Mouse (Mus musculus) MEL (cell line): ENCODE measurements around the gene Ptcd2. TPM values are rescaled to one million over a fixed set of nuclear protein-coding genes. Genes with fewer than 3 reads are reported as not detected.

Experiments used
- DNase-seq: peaks from one replicate; pipeline ENCODE4 v3.0.0; 2011; ENCODE audit warnings: low read depth, low spot score
- H3K27ac ChIP-seq: 2 replicates; pipeline ENCODE4 v1.5.1; 2012; ENCODE audit warnings: low read depth, mild to moderate bottlenecking, control low read depth, low read length, moderate library complexity; ENCODE audit not compliant: control insufficient read depth
- H3K27me3 ChIP-seq, 2 experiments: fragments of 150-350 bp in 1 of 2; sonication (generic) in 1 of 2; 2 replicates each; pipeline ENCODE4 v1.6.1; 2012; ENCODE audit warnings: low read length in 2 of 2, mild to moderate bottlenecking in 2 of 2, improper control_type of control experiment in 1 of 2, moderate library complexity in 1 of 2; ENCODE audit not compliant: insufficient read depth in 2 of 2, control insufficient read depth in 1 of 2
- H3K36me3 ChIP-seq, 2 experiments: 2 replicates each; pipeline ENCODE4 v1.6.1; 2012 to 2014; ENCODE audit warnings: low read length in 2 of 2, improper control_type of control experiment in 1 of 2, inconsistent platforms in 1 of 2, mild to moderate bottlenecking in 1 of 2; ENCODE audit not compliant: insufficient read depth in 2 of 2, control insufficient read depth in 1 of 2
- H3K4me1 ChIP-seq, 2 experiments: fragments of 150-350 bp in 1 of 2; sonication (generic) in 1 of 2; 2 replicates each; pipeline ENCODE4 v1.6.1; 2012; ENCODE audit warnings: low read length in 2 of 2, improper control_type of control experiment in 1 of 2, mild to moderate bottlenecking in 1 of 2; ENCODE audit not compliant: insufficient read depth in 2 of 2, control insufficient read depth in 1 of 2
- H3K4me3 ChIP-seq, 2 experiments: fragments of 150-350 bp in 1 of 2; sonication (generic) in 1 of 2; 2 replicates each; pipeline ENCODE4 v1.5.1; 2012; ENCODE audit warnings: low read depth in 2 of 2, low read length in 2 of 2, mild to moderate bottlenecking in 2 of 2, moderate library complexity in 2 of 2, control low read depth in 1 of 2, improper control_type of control experiment in 1 of 2; ENCODE audit not compliant: control insufficient read depth in 1 of 2, insufficient read depth in 1 of 2
- H3K79me2 ChIP-seq: 2 replicates; pipeline ENCODE4 v1.6.1; 2012; ENCODE audit warnings: mild to moderate bottlenecking, low read length, moderate library complexity; ENCODE audit not compliant: control insufficient read depth, poor library complexity, insufficient read depth
- H3K9ac ChIP-seq: 2 replicates; pipeline ENCODE4 v1.6.1; 2012; ENCODE audit warnings: low read depth, mild to moderate bottlenecking, control low read depth, low read length, moderate library complexity; ENCODE audit not compliant: control insufficient read depth, poor library complexity, severe bottlenecking
- H3K9me3 ChIP-seq: fragments of 150-350 bp; sonication (generic); replicated peaks from 2 replicates; pipeline ENCODE4 v1.6.1; 2012; ENCODE audit warnings: mild to moderate bottlenecking, low read length, improper control_type of control experiment, moderate library complexity; ENCODE audit not compliant: insufficient read depth
- BHLHE40 ChIP-seq: IDR thresholded peaks from 2 replicates; pipeline ENCODE4 v1.6.1; 2012; ENCODE audit warnings: low read depth, mild to moderate bottlenecking, inconsistent platforms, low read length, improper control_type of control experiment, borderline replicate concordance
- CHD1 ChIP-seq: IDR thresholded peaks from 2 replicates; pipeline ENCODE4 v1.6.1; 2012; ENCODE audit warnings: low read depth, mild to moderate bottlenecking, inconsistent platforms, low read length, improper control_type of control experiment
- CTCF ChIP-seq, 3 experiments: IDR thresholded peaks in 2 of 3; conservative IDR thresholded peaks in 1 of 3; 2 replicates each; pipeline ENCODE4 v1.5.1; 2011 to 2012; ENCODE audit warnings: low read length in 3 of 3, low read depth in 2 of 3, mild to moderate bottlenecking in 2 of 3, improper control_type of control experiment in 1 of 3, inconsistent platforms in 1 of 3, mixed read lengths in 1 of 3, moderate library complexity in 1 of 3; ENCODE audit not compliant: control insufficient read depth in 1 of 3, insufficient read depth in 1 of 3, poor library complexity in 1 of 3, severe bottlenecking in 1 of 3
- E2F4 ChIP-seq: IDR thresholded peaks from 2 replicates; pipeline ENCODE4 v1.6.1; 2011; ENCODE audit warnings: low read depth, low read length, improper control_type of control experiment, borderline replicate concordance
- EP300 ChIP-seq, 2 experiments: IDR thresholded peaks; 2 replicates each; pipeline ENCODE4 v1.6.1; 2011; ENCODE audit warnings: improper control_type of control experiment in 2 of 2, low read length in 2 of 2, low read depth in 1 of 2, mild to moderate bottlenecking in 1 of 2
- GABPA ChIP-seq: IDR thresholded peaks from 2 replicates; pipeline ENCODE4 v1.6.1; 2012; ENCODE audit warnings: low read depth, mild to moderate bottlenecking, inconsistent platforms, low read length, improper control_type of control experiment, moderate library complexity
- GATA1 ChIP-seq: IDR thresholded peaks from 2 replicates; pipeline ENCODE4 v1.6.1; 2011; ENCODE audit warnings: low read depth, low read length, improper control_type of control experiment
- JUND ChIP-seq: IDR thresholded peaks from 2 replicates; pipeline ENCODE4 v1.6.1; 2011; ENCODE audit warnings: low read depth, mild to moderate bottlenecking, improper control_type of control experiment, low read length
- KAT2A ChIP-seq: conservative IDR thresholded peaks from 2 replicates; pipeline ENCODE4 v1.6.1; 2012; ENCODE audit warnings: low read depth, low read length, improper control_type of control experiment, inconsistent platforms
- MAFK ChIP-seq: IDR thresholded peaks from 2 replicates; pipeline ENCODE4 v1.6.1; 2011; ENCODE audit warnings: low read depth, mild to moderate bottlenecking, low read length, improper control_type of control experiment, borderline replicate concordance
- MAX ChIP-seq: IDR thresholded peaks from 2 replicates; pipeline ENCODE4 v1.6.1; 2011; ENCODE audit warnings: low read length, improper control_type of control experiment
- MAZ ChIP-seq: IDR thresholded peaks from 2 replicates; pipeline ENCODE4 v1.6.1; 2012; ENCODE audit warnings: low read depth, mild to moderate bottlenecking, inconsistent platforms, low read length, improper control_type of control experiment
- MXI1 ChIP-seq: IDR thresholded peaks from 2 replicates; pipeline ENCODE4 v1.6.1; 2011; ENCODE audit warnings: mild to moderate bottlenecking, low read depth, low read length, improper control_type of control experiment
- POLR2A ChIP-seq, 2 experiments: IDR thresholded peaks; 2 replicates each; pipeline ENCODE4 v1.6.1; 2011 to 2012; ENCODE audit warnings: low read length in 2 of 2, mild to moderate bottlenecking in 2 of 2, control low read depth in 1 of 2, improper control_type of control experiment in 1 of 2, low read depth in 1 of 2, moderate library complexity in 1 of 2; ENCODE audit not compliant: control insufficient read depth in 1 of 2, insufficient read depth in 1 of 2, poor library complexity in 1 of 2
- RAD21 ChIP-seq: IDR thresholded peaks from 2 replicates; pipeline ENCODE4 v1.6.1; 2011; ENCODE audit warnings: mild to moderate bottlenecking, low read depth, low read length, improper control_type of control experiment
- SIN3A ChIP-seq: IDR thresholded peaks from 2 replicates; pipeline ENCODE4 v1.6.1; 2012; ENCODE audit warnings: low read length, improper control_type of control experiment, inconsistent platforms
- TAL1 ChIP-seq: IDR thresholded peaks from 2 replicates; pipeline ENCODE4 v1.6.1; 2012; ENCODE audit warnings: mild to moderate bottlenecking, inconsistent platforms, low read length, moderate library complexity, mixed read lengths
- TCF12 ChIP-seq: IDR thresholded peaks from 2 replicates; pipeline ENCODE4 v1.6.1; 2014; ENCODE audit warnings: low read depth, mild to moderate bottlenecking, inconsistent platforms, low read length, improper control_type of control experiment, moderate library complexity
- USF2 ChIP-seq, 2 experiments: IDR thresholded peaks; 2 replicates each; pipeline ENCODE4 v1.6.1; 2011 to 2012; ENCODE audit warnings: improper control_type of control experiment in 2 of 2, low read length in 2 of 2, borderline replicate concordance in 1 of 2, inconsistent platforms in 1 of 2, low read depth in 1 of 2, mild to moderate bottlenecking in 1 of 2; ENCODE audit not compliant: insufficient read depth in 1 of 2
- ZC3H11A ChIP-seq: IDR thresholded peaks from 2 replicates; pipeline ENCODE4 v1.6.1; 2012; ENCODE audit warnings: low read depth, mild to moderate bottlenecking, inconsistent platforms, low read length, improper control_type of control experiment
- ZMIZ1 ChIP-seq: IDR thresholded peaks from 2 replicates; pipeline ENCODE4 v1.6.1; 2012; ENCODE audit warnings: low read depth, mild to moderate bottlenecking, inconsistent platforms, low read length, improper control_type of control experiment, moderate library complexity
- polyA plus RNA-seq, 2 experiments: library from polyadenylated mRNA; stranded (reverse) in 1 of 2; unstranded in 1 of 2; fragments of >175 nt in 1 of 2; fragments of >200 nt in 1 of 2; gene quantifications; 2 replicates each; pipeline versions ENCODE4 v1.2.1 to v1.2.4; 2012; ENCODE audit warnings: low replicate concordance in 2 of 2, low read depth in 1 of 2; ENCODE audit not compliant: insufficient read length in 2 of 2, insufficient read depth in 1 of 2, missing spikeins in 1 of 2
- total RNA-seq: library from RNA; depleted of rRNA; stranded (reverse); fragments of 300-350 nt; gene quantifications from 2 replicates; pipeline ENCODE4 v1.2.3, GENCODE M21; 2012

Gene Ptcd2
- total and polyA plus RNA-seq, 3 experiments = 42.9 to 55.3 TPM; not detected in 1

DNA sequence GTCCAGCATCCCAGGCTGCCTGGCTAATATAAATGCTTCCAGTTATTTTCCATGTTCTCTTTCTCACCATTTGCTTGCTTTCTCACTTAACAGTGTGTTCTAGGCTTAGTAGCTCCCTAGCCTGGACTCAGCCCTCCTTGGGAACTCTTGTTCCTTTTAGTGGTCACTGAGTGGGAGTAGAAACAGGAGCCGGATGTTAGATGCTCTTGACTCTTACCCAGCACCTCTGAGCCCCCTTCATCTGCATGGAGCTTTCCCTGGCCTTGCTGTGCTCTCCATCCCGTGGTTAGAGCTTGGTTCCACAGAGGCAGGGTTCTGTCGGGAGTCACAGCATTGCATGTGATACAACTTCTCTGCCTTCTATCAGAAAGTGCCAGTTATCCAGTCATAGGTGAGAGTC is 7.1 kb upstream of the Ptcd2 start:
- TF ChIP-seq MAX = no peak
- no peak for TF ChIP-seq BHLHE40
- no peaks in the 10 kb centered on the region for H3K4me1 ChIP-seq
- no peaks in the 10 kb centered on the region for H3K27me3 ChIP-seq
- no peaks in the 10 kb centered on the region for H3K79me2 ChIP-seq
- no peak overlapping the region for H3K27ac ChIP-seq
- no peak overlapping the region for H3K9ac ChIP-seq
- H3K9me3 ChIP-seq = no peaks in the 10 kb centered on the region
- no peak for DNase-seq
- H3K36me3 ChIP-seq = peaks cover 0 to 3% of the 10 kb centered on the region in 2 experiments; a peak in 1 of 4 replicates
- H3K4me3 ChIP-seq = no peak overlapping the region

DNA sequence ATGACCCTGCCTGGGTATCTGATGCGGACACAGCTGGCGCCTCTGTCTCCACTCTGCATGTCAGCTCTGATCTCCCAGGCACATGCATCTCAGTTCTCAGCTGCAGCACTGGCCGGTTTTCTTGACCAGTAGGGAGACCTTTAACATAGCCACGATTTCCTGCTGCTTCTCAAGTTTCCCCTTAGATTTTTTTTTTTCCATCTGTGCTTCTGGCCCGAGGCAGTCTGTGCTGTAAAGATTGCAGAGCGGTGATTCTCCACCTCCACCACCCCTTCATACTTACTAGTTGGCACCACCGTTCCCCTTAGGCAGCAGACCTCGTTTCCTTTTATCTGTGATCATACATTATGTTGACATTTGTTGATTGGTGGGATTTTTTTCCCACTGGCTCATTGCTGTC is 6.7 kb upstream of the Ptcd2 start:
- Histone ChIP-seq H3K4me3 (no peak overlapping the region), H3K36me3 (peaks cover 0 to 3% of the 10 kb centered on the region in 2 experiments; a peak in 1 of 4 replicates), H3K27ac (no peak overlapping the region), H3K4me1 (no peaks in the 10 kb centered on the region), H3K9ac (no peak overlapping the region), H3K27me3 (no peaks in the 10 kb centered on the region), H3K79me2 (no peaks in the 10 kb centered on the region), H3K9me3 (no peaks in the 10 kb centered on the region)
- TF ChIP-seq GATA1 = no peak
- no peak for TF ChIP-seq POLR2A (IDR thresholded peaks at IDR 0.05; ENCODE audit: control insufficient read depth in 1 of 2, insufficient read depth in 1 of 2, low read depth in 1 of 2, low read length in 2 of 2, poor library complexity in 1 of 2)
- TF ChIP-seq E2F4 = no peak
- no peak for TF ChIP-seq RAD21
- TF ChIP-seq TCF12 = no peak
- no peak for TF ChIP-seq JUND
- TF ChIP-seq CTCF (IDR thresholded peaks at IDR 0.05 in 2 of 3, conservative IDR thresholded peaks at IDR 0.05 in 1 of 3; ENCODE audit: control insufficient read depth in 1 of 3, insufficient read depth in 1 of 3, low read depth in 2 of 3, low read length in 3 of 3, poor library complexity in 1 of 3, severe bottlenecking in 1 of 3) = no peak
- TF ChIP-seq CHD1 = no peak
- TF ChIP-seq EP300 (IDR thresholded peaks at IDR 0.05; ENCODE audit: low read depth in 1 of 2, low read length in 2 of 2) = no peak
- no peak for TF ChIP-seq USF2 (IDR thresholded peaks at IDR 0.05; ENCODE audit: borderline replicate concordance in 1 of 2, insufficient read depth in 1 of 2, low read depth in 1 of 2, low read length in 2 of 2)
- TF ChIP-seq BHLHE40 = no peak
- no peak for TF ChIP-seq MAFK
- no peak for TF ChIP-seq ZC3H11A
- no peak for TF ChIP-seq ZMIZ1
- no peak for TF ChIP-seq MXI1
- no peak for TF ChIP-seq MAZ
- TF ChIP-seq SIN3A = no peak
- TF ChIP-seq KAT2A = no peak
- TF ChIP-seq TAL1 = no peak
- TF ChIP-seq GABPA = no peak
- no peak for DNase-seq
